Mouse (Mus musculus): ENCODE measurements around the gene Ssh3. TPM values are rescaled to one million over a fixed set of nuclear protein-coding genes. Genes with fewer than 3 reads are reported as not detected.

Gene Ssh3
- total RNA-seq (2023) = 18.6 TPM

GRCm38 (mm10) chr19:4268566-4269361 lies at the start of gene Ssh3:
Gene Ssh3 (minus strand): TSS chr19:4269180.

GRCm38 (mm10) chr19:4306190-4306577 lies 37.2 kb upstream of the Ssh3 start, which contains the start of gene Grk2:
Gene Grk2 (minus strand): TSS chr19:4306222.

GRCm38 (mm10) chr19:4282898-4283553 lies 14.0 kb upstream of the Ssh3 start, which contains the start of gene Ankrd13d:
Gene Ankrd13d (minus strand): TSS chr19:4283137.

GRCm38 (mm10) chr19:4231253-4232185 lies 37.5 kb downstream of the Ssh3 start, which contains the start of gene Pold4:
Gene Pold4 (plus strand): TSS chr19:4231899.

GRCm38 (mm10) chr19:4214071-4214770 lies 54.8 kb downstream of the Ssh3 start, which contains the start of the genes Clcf1 and AC109138.7:
Gene Clcf1 (plus strand): TSS chr19:4214238.
Gene AC109138.7 (plus strand): TSS chr19:4214357.

Other genes with a start within 250 kb of the Ssh3 start
- gene Gstp1, start 231.2 kb downstream of the Ssh3 start, total RNA-seq (2023) = 196 TPM
- 21.0 TPM for gene Gstp2, start 223.2 kb downstream of the Ssh3 start, total RNA-seq (2023)
- 32.9 TPM for gene Gstp3, start 209.6 kb downstream of the Ssh3 start, total RNA-seq (2023)
- gene Cabp2, start 187.6 kb downstream of the Ssh3 start, total RNA-seq (2023) = not detected
- 186 TPM for gene Cdk2ap2, start 172.0 kb downstream of the Ssh3 start, total RNA-seq (2023)
- 314 TPM for gene Pitpnm1, start 169.2 kb downstream of the Ssh3 start, total RNA-seq (2023)
- 151 TPM for gene Aip, start 143.3 kb downstream of the Ssh3 start, total RNA-seq (2023)
- gene Gpr152, start 129.4 kb downstream of the Ssh3 start, total RNA-seq (2023) = 0.80 TPM
- 1.1 TPM for gene Cabp4, start 125.1 kb downstream of the Ssh3 start, total RNA-seq (2023)
- gene Coro1b, start 120.6 kb downstream of the Ssh3 start, total RNA-seq (2023) = 129 TPM
- gene Ptprcap, start 115.6 kb downstream of the Ssh3 start, total RNA-seq (2023) = 260 TPM
- gene Rps6kb2, start 105.8 kb downstream of the Ssh3 start, total RNA-seq (2023) = 35.8 TPM
- 69.3 TPM for gene Carns1, start 93.7 kb downstream of the Ssh3 start, total RNA-seq (2023)
- 305 TPM for gene Tbc1d10c, start 77.9 kb downstream of the Ssh3 start, total RNA-seq (2023)
- gene Ppp1ca, start 77.1 kb downstream of the Ssh3 start, total RNA-seq (2023) = 351 TPM
- gene Rad9a, start 67.5 kb downstream of the Ssh3 start, total RNA-seq (2023) = 45.2 TPM
- 143 TPM for gene Clcf1, start 54.9 kb downstream of the Ssh3 start, total RNA-seq (2023)
- not detected for gene AC109138.7, start 54.8 kb downstream of the Ssh3 start, total RNA-seq (2023)
- gene Pold4, start 37.3 kb downstream of the Ssh3 start, total RNA-seq (2023) = 66.6 TPM
- gene Ankrd13d, start 14.0 kb upstream of the Ssh3 start, total RNA-seq (2023) = 20.5 TPM
- gene Grk2, start 37.0 kb upstream of the Ssh3 start, total RNA-seq (2023) = 338 TPM
- gene Kdm2a, start 129.1 kb upstream of the Ssh3 start, total RNA-seq (2023) = 153 TPM
- 1.7 TPM for gene Rhod, start 170.3 kb upstream of the Ssh3 start, total RNA-seq (2023)
- gene Syt12, start 208.3 kb upstream of the Ssh3 start, total RNA-seq (2023) = not detected
- not detected for gene 2010003K11Rik, start 229.4 kb upstream of the Ssh3 start, total RNA-seq (2023)
- gene Pcx, start 241.3 kb upstream of the Ssh3 start, total RNA-seq (2023) = 5.2 TPM